9 mouse cellular contexts compared by ENCODE assay signal in the genomic region with DNA sequence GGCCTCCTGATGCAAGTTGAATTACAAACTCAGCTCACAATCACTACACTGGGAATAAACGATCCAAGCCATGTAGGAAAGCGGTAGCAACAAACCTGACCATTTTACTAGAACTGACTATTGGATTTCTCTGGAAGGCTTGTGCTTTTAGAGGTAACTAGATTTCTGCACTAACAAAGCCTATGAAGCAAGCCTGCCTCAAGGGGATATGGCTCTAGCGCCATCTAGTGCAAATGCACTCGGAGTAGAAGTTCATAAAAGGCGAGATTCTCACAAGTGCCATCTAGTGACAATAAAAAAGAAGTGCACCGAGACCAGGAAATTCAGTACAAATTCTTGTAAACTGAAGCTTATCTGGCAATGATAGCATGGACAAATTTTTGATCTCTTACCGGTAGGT.
DNase-seq lines count a peak whose midpoint lies in the region; ATAC-seq lines count a peak whose summit lies in the region.
"Had no signal": no experiment of that assay in that cellular context is flagged by ENCODE, and none has a peak within 500 bp of the region (broad histone marks: within the 10 kb centered on the region; RNA-seq: fewer than 3 reads in every experiment).

No protein-coding gene starts in this region.

- H3K4me2 ChIP-seq in limb, embryonic 11.5 days (ENCODE audit: low read depth, severe bottlenecking), result no peak overlapping the region
- H3K4me2 ChIP-seq in neural tube, embryonic 13.5 days, result no peak overlapping the region
- H3K4me2 ChIP-seq: embryonic facial prominence, embryonic 15.5 days had no signal

- ATAC-seq in common myeloid progenitor, adult 5-6 weeks (replicated peaks; ENCODE audit: low read depth, poor library complexity, severe bottlenecking), result peak; percentile 92
- no peak; the same call in 1 of the 2 replicates for ATAC-seq in limb, embryonic 11.5 days (ENCODE audit: insufficient number of reproducible peaks, low FRiP score, low TSS enrichment, low read depth)
- ATAC-seq in neural tube, embryonic 13.5 days (ENCODE audit: low read depth), result peak; percentile 75; the same call in 1 of the 2 replicates

- WGBS in limb, embryonic 11.5 days, result 23% methylated on average over 7 of the region's 7 CpGs
- WGBS in neural tube, embryonic 13.5 days, result 18% methylated on average over 7 of the region's 7 CpGs

- no peaks in the 10 kb centered on the region for H3K36me3 ChIP-seq in limb, embryonic 11.5 days (ENCODE audit: control insufficient read depth, insufficient read depth, low read length)
- H3K36me3 ChIP-seq in neural tube, embryonic 13.5 days, result no peaks in the 10 kb centered on the region
- H3K36me3 ChIP-seq: embryonic facial prominence, embryonic 15.5 days had no signal

- H3K4me3 ChIP-seq in limb, embryonic 11.5 days (ENCODE audit: low read depth, low read length), result no peak overlapping the region
- H3K4me3 ChIP-seq in neural tube, embryonic 13.5 days, result no peak overlapping the region
- H3K4me3 ChIP-seq: embryonic facial prominence, embryonic 15.5 days had no signal

- H3K4me1 ChIP-seq in limb, embryonic 11.5 days (ENCODE audit: control insufficient read depth, insufficient read depth, low read length), result no peaks in the 10 kb centered on the region
- no peaks in the 10 kb centered on the region for H3K4me1 ChIP-seq in neural tube, embryonic 13.5 days (replicated peaks)
- H3K4me1 ChIP-seq: embryonic facial prominence, embryonic 15.5 days had no signal

- H3K9ac ChIP-seq in limb, embryonic 11.5 days (ENCODE audit: low read length), result no peak overlapping the region
- H3K9ac ChIP-seq in neural tube, embryonic 13.5 days, result no peak overlapping the region
- H3K9ac ChIP-seq: embryonic facial prominence, embryonic 15.5 days had no signal

- H3K9me3 ChIP-seq in limb, embryonic 11.5 days (ENCODE audit: control insufficient read depth, low read length), result no peaks in the 10 kb centered on the region
- H3K9me3 ChIP-seq in neural tube, embryonic 13.5 days, result no peaks in the 10 kb centered on the region
- H3K9me3 ChIP-seq: embryonic facial prominence, embryonic 15.5 days had no signal

- DNase-seq in 416B (ENCODE audit: low read depth) (peak; percentile 75), WW6 (ENCODE audit: low read depth, low spot score) (peak; percentile 24)
- DNase-seq in gastrocnemius, postnatal 10 days, result peak; percentile 46
- peak; percentile 71 for DNase-seq in kidney, adult 9 months
- DNase-seq in limb, embryonic 11.5 days (ENCODE audit: low spot score), result peak; percentile 70
- DNase-seq in spleen, adult 18-20 months, result no peak

- no peak overlapping the region for H3K27ac ChIP-seq in limb, embryonic 11.5 days (replicated peaks; ENCODE audit: low read depth, low read length)
- no peak overlapping the region for H3K27ac ChIP-seq in neural tube, embryonic 13.5 days (replicated peaks)
- H3K27ac ChIP-seq: embryonic facial prominence, embryonic 15.5 days had no signal

- H3K27me3 ChIP-seq in limb, embryonic 11.5 days (ENCODE audit: control insufficient read depth, insufficient read depth, low read length), result no peaks in the 10 kb centered on the region
- no peaks in the 10 kb centered on the region for H3K27me3 ChIP-seq in neural tube, embryonic 13.5 days
- H3K27me3 ChIP-seq: embryonic facial prominence, embryonic 15.5 days had no signal

Comparison
In these comparisons a context has a peak if more than half of its experiments do, and no peak if none do; other contexts are left out.
1. DNase-seq: peak in 416B (single experiment), WW6 (single experiment), gastrocnemius, postnatal 10 days (single experiment), kidney, adult 9 months (single experiment) and limb, embryonic 11.5 days (single experiment); none in spleen, adult 18-20 months (0 of 2).